Mouse (Mus musculus) leukemia stem cell, adult 10-12 weeks (primary cell): ENCODE data around the gene Dhx38. TPM values are rescaled to one million over a fixed set of nuclear protein-coding genes. Genes with fewer than 3 reads are reported as not detected.

Experiments used
- polyA plus RNA-seq: library from polyadenylated mRNA; stranded (reverse); fragments of >175 nt; gene quantifications from 2 replicates; pipeline ENCODE4 v1.2.3, GENCODE M21; 2012; ENCODE audit warnings: low replicate concordance

Dhx38 gene
- 14.4 and 39.4 TPM in 2 replicates for polyA plus RNA-seq

DNA sequence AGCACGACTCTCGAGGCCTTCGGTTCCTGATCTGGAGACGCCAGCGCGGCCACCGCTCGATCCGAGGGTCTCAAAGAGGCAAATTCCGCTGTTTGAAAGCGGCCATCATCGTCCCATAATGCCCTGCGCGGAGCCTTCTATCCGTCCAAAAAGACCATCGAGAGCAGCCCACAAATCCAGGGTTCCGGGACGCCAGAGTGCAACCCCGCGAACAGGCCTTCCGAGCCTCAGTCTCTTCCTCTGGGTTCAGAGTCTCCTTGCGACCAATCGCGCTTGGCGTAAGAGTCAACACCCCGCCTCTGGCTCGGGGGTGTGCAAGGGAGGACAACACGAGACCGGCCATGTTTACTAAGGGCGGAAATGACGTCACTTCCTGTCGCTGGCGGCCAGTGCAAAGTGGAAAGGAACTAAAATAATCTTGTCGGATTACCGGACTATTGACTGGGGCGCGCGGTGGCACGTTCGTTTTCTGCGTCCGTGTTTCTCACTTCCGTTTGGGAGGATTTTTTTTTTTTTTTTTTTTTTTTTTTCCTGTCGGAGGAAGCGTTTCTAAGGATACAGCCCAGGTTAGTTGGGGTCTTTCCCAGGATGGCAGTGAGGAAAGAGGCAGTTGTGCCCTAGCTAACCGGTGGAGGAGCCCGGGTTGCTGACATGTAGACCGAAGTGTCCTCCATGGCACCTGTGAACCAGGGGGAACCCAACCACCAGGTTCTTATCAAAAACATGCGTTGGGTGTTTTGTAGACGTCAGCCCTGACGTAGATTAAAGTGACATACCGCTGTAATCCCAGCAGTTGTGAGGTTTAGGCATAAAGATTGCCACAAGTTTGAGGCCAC, at the start of gene Dhx38, which contains the start of gene Txnl4b:
Gene Dhx38, minus strand, starts transcription at position 364 of the 836 bp plus-strand sequence.
Gene Txnl4b, plus strand, starts transcription at position 395 of the 836 bp plus-strand sequence.

DNA sequence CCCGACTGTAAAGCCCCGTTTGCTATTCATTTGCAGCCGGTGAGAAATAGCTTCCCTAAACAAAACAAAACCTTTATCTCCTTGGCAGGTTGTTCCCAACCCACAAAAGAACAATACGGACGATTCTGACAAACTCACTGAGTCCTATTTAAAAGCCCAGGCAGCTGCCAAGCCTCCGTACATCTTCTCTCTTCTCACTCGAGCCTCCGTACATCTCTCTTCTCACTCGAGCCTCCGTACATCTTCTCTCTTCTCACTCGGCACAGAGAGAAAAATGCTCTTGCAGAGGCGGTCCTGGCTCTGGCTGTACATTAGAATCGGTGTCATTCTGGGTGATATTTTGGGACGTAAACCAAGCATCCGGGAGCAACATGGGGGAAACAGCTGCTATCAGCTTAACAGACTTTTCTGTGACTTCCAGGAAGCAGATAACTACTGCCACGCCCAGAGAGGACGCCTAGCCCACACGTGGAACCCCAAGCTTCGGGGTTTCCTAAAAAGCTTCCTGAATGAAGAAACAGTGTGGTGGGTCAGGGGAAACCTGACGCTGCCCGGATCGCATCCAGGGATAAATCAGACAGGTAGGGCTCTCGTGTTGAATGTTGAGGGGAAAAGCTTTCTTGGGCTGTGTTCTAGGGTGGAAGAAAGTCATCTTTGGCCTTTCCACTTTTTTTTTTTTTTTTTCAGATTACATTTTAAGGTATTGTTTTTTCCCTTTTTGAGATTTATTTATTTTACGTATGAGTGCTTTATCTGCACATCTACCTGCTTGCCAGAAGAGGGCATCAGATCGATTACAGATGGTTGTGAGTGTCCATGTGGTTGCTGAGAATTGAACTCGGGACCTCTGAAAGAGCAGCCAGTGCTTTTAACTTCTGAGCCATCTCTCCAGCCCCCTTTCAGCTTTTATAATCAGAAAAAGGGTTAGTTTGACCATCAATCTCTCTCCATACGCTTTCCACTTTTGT, 48.9 kb upstream of the Dhx38 start, which contains the start of gene Pkd1l3:
Gene Pkd1l3, plus strand, starts transcription at position 275 of the 968 bp plus-strand sequence.

DNA sequence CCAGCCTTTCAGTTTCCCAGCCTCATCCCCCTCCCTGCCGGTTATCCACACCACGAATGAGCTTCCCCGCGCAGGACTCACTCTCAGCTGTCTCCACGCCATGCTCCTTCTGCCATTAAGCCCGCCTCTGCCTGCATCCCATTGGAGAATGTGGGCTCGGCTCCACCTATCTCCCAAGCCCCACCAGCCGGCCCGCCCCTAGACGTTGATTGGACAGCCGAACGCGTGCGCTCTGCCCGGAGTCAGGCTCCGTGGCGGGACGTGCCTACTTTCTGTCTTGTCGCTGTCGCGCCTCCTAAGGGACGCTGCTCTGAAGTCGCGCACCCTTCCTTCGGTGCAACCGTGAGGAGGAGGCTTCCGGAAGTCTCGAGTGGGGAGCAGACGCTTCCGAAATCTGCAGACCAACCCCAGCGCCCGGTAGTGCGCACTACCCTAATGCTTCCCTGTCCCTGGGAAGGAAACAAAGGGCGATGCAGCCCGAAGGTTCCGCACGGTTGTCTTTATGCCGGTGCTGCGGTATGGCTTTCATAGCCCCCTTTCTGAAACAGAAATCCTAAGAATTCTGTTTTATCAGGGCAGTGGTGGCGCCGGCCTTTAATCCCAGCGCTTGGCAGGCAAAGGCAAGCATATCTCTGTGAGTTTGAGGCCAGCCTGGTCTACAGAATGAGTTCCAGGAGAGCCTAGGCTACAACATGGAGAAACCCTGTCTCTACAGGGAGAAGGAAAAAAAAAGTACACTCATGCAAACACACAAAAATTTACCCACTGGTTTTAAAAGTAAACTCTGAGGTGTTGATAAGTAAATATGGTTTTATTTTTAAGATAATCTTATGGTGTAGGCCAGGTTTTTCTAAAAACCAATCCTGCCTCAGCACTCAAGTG, 42.9 kb upstream of the Dhx38 start, which contains the start of gene Dhodh:
Gene Dhodh, minus strand, starts transcription at position 403 of the 882 bp plus-strand sequence.

DNA sequence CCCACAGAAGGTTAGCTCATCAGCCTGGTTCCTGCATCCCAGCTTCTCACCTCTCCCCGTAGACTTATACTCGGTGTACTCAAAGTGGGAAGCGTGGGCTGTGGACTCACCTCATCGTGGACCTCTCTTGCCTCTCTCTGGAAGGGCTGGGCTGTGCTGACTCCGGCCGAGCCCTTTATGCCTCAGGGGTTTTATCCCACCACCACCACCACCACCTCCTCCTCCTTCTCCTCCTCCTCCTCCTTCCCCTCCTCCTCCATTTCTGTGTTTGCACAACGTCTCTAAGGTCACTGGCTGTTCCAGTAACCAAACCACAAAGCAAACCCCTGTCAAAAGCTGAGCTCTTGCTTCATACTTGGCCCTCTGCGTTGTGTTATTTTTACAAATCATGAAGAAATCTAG, 13.2 kb upstream of the Dhx38 start, which contains the start of gene Hp:
Gene Hp, minus strand, starts transcription at position 273 of the 402 bp plus-strand sequence.

Other genes with a start within 250 kb of the Dhx38 start
- not detected in 2 replicates for gene Pmfbp1, start 71.8 kb downstream of the Dhx38 start, polyA plus RNA-seq
- 3.7 and 5.2 TPM in 2 replicates for gene Txnl4b, start within 50 bp of the Dhx38 start, polyA plus RNA-seq
- 2.7 and 6.3 TPM in 2 replicates for gene Hp, start 13.3 kb upstream of the Dhx38 start, polyA plus RNA-seq
- 60.7 and 65.9 TPM in 2 replicates for gene Dhodh, start 42.8 kb upstream of the Dhx38 start, polyA plus RNA-seq
- gene Pkd1l3, start 48.7 kb upstream of the Dhx38 start, polyA plus RNA-seq: 0.72 and 2.4 TPM in 2 replicates
- gene Ist1, start 127.4 kb upstream of the Dhx38 start, polyA plus RNA-seq: 15.4 and 21.1 TPM in 2 replicates
- gene Zfp821, start 139.7 kb upstream of the Dhx38 start, polyA plus RNA-seq: 4.9 and 6.6 TPM in 2 replicates
- gene Atxn1l, start 171.9 kb upstream of the Dhx38 start, polyA plus RNA-seq: 11.4 and 11.9 TPM in 2 replicates
- gene Ap1g1, start 212.7 kb upstream of the Dhx38 start, polyA plus RNA-seq: 4.3 and 19.6 TPM in 2 replicates